Mouse (Mus musculus) thymus, adult 2 months (tissue): ENCODE measurements around the gene Taf15.

Source experiments
- CTCF ChIP-seq: fragments of 200-500 bp; IDR thresholded peaks from 2 replicates; pipeline ENCODE4 v1.5.1; 2012; ENCODE audit warnings: mild to moderate bottlenecking, control low read depth, low read length, moderate library complexity, borderline replicate concordance; ENCODE audit not compliant: control insufficient read depth, poor library complexity, insufficient read depth; ENCODE audit errors: extremely low read depth
- POLR2A ChIP-seq: fragments of 200-500 bp; IDR thresholded peaks from 2 replicates; pipeline ENCODE4 v1.6.1; 2012; ENCODE audit warnings: mild to moderate bottlenecking, low read length, control low read depth, moderate library complexity; ENCODE audit not compliant: control insufficient read depth, poor library complexity, insufficient read depth; ENCODE audit errors: extremely low read depth

DNA sequence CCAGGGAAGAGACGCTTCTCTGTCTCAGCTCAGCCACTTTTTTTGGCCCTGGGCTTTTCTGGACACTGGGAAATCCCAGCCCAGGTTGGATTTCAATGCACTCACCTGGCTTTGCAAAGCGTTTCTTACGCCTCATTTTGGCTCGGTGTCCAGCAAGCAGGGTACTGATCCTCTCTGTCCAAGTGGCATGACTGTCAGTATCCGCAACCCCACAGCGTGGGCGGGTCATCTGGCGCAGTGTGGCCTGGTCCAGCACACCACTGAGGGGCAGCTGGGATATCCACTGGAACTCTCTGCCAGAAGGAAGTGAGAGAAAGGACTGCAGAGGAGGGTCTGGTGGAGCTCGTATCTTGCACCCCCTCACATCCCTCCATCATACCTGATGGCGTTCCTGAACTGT, 21.6 kb upstream of the Taf15 start:
- TF ChIP-seq CTCF (no peak), POLR2A (no peak)
